Mouse (Mus musculus): Measurements from ENCODE around the gene BC005624. TPM values are rescaled to one million over a fixed set of nuclear protein-coding genes. Genes with fewer than 3 reads are reported as not detected.

The BC005624 gene
- polyA plus RNA-seq, 1 experiment from 2014 or later, result 32.9 TPM

Other genes starting within 250 kb of the BC005624 start
- 1.8 and 2.1 TPM in 2 replicates for gene 1700001O22Rik, start 178.5 kb downstream of the BC005624 start, polyA plus RNA-seq (2014; fragmentation: Nextera tagmentation; extraction: Ambion mirVana)
- 84.2 and 84.9 TPM in 2 replicates for gene Ntmt1, start 174.4 kb downstream of the BC005624 start, polyA plus RNA-seq (2014; fragmentation: Nextera tagmentation; extraction: Ambion mirVana)
- gene Asb6, start 151.9 kb downstream of the BC005624 start, polyA plus RNA-seq (2014; fragmentation: Nextera tagmentation; extraction: Ambion mirVana), result 16.7 and 17.8 TPM in 2 replicates
- 33.2 and 47.0 TPM in 2 replicates for gene Prrx2, start 147.2 kb downstream of the BC005624 start, polyA plus RNA-seq (2014; fragmentation: Nextera tagmentation; extraction: Ambion mirVana)
- gene Ptges, start 52.3 kb downstream of the BC005624 start, polyA plus RNA-seq (2014; fragmentation: Nextera tagmentation; extraction: Ambion mirVana), result 3.2 and 3.9 TPM in 2 replicates
- 22.4 and 26.1 TPM in 2 replicates for gene Tor1b, start 29.2 kb downstream of the BC005624 start, polyA plus RNA-seq (2014; fragmentation: Nextera tagmentation; extraction: Ambion mirVana)
- 44.4 and 48.8 TPM in 2 replicates for gene Tor1a, start 14.3 kb downstream of the BC005624 start, polyA plus RNA-seq (2014; fragmentation: Nextera tagmentation; extraction: Ambion mirVana)
- 34.4 and 35.6 TPM in 2 replicates for gene Usp20, start 78 bp upstream of the BC005624 start, polyA plus RNA-seq (2014; fragmentation: Nextera tagmentation; extraction: Ambion mirVana)
- 17.6 and 19.4 TPM in 2 replicates for gene Fnbp1, start 159.8 kb upstream of the BC005624 start, polyA plus RNA-seq (2014; fragmentation: Nextera tagmentation; extraction: Ambion mirVana)
- gene Gpr107, start 170.1 kb upstream of the BC005624 start, polyA plus RNA-seq (2014; fragmentation: Nextera tagmentation; extraction: Ambion mirVana), result 26.6 and 27.3 TPM in 2 replicates